Mouse (Mus musculus) urinary bladder, adult 2 months (tissue): ENCODE results near the gene Dnm2. TPM values are rescaled to one million over a fixed set of nuclear protein-coding genes. Genes with fewer than 3 reads are reported as not detected.
A peak's percentile ranks its signal among the peaks of the same experiment; 100 is the strongest.

ENCODE experiments used
- DNase-seq: peaks from one replicate; pipeline ENCODE4 v3.0.0; 2022; ENCODE audit warnings: low spot score
- polyA plus RNA-seq: library from polyadenylated mRNA; depleted of rRNA; stranded (reverse); fragments of >200 nt; gene quantifications from 2 replicates; pipeline ENCODE4 v1.2.3, GENCODE M21; 2012; rRNA removed

The Dnm2 gene
- polyA plus RNA-seq, 1 experiment: 76.4 TPM

DNA sequence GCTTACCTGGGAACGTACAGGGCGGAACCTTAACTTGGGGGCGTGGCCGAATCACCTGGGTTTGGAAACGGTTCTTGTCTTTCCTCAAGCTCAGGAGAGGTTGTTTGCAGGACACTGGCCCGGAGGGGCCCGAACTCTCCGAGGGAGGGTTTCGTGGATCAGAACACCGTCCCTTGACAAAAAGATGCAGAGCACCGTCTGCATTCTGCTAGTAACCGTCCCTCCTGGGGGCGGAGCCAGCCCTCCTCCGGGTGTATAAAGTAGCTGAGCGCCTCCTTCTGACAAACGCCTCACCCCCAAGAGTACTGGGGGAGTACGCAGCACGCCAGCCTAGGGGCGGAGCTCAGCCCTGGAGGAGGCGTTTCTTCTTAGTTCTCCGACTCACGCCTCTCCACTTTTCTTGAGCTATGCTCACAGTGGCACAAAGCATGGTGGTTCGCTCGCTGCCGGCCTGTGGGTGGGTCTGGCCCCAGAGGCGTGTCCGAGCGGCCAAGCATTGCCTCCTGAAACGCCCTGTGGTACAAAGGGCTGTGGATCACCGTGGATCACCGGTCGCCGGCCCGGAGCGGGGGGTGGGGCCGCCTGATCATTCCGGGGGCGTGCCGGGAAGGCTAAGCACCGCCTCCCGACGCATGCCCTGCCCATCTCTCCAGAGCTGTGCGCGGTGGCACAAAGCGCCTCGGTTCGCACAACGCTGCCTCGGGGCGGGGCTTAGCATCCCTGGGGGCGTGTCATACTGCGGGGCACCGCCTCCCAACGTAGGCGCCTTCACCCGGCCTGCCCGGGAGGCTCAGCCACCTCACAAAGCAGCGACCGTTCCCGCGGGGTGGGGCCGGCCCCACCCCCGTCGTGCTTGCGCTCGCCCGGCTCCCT, 121.4 kb downstream of the Dnm2 start:
- DNase-seq: peak; percentile 93

DNA sequence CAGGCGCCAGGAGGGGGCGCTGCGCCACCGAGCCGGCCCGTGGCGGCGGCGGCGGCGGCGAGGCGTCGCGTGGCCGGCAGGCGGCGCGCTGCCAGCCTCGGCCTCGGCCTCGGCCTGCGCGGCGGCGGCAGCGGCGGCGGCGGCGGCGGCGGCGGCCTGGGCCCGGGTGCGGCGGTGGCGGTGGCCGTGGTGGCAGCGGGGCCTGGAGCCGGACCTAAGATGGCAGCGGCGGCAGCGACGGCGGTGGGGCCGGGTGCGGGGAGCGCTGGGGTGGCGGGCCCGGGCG, 122.0 kb downstream of the Dnm2 start, which contains the start of gene Carm1:
Gene Carm1 (plus strand): TSS at position 106 of the 286 bp plus-strand sequence.
- peak; percentile 72 for DNase-seq

DNA sequence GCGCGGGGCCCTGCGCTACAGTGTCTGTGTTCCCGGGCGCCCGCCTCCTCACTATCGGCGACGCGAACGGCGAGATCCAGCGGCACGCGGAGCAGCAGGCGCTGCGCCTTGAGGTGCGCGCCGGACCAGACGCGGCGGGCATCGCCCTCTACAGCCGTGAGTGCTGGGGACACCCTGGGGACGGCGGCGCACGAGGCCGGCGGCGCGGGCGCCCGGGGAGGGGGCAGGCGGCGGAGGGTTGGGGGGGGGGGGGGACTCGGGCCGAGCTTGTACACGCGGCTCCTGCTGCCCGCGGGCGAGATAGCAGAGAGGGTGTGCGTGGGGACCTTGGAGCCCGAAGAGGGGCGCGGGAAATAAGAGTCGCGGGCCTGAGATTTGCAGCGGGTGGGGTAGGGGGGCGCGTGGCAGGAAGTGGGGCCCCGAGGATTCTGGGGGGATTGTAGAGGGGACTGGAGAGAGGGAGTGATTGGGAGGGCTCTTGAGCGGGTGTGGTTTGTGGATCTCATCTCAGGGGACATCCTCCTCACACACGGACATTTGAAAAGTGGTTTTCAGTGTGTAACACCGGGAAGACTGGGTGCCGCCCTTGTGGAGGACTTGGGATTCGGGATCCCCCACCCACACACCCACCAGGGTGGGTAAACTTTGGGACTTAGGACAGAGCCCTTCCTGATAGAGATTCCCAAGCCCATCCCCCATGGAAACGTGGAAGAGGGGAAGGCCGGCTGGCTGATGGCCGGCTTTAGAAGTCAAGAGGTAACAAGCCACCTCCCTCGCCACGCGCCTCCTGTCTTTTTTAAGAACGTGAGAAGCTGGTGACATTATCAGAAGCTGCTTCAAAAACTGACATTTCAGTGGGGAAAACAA, 122.6 kb downstream of the Dnm2 start:
- no peak for DNase-seq

DNA sequence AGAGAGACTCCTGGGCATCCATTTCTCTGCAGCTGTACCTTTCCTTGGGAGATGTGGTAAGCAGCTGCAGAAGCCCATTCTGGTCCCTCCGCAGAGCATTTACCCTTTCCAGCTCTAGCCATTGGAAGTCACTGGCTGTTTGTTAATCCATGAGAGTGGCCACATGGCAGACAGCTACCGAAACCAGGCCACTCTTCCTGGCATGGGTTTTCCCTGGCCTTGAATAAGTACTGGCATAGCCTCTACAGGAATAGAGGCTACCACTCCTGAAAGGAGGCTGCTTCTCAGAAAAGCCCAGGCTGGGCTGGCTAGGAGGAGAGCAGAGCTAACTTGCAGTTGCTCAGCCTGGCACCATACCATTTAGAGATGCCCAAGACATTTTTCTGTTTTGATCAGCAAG, 126.3 kb downstream of the Dnm2 start:
- DNase-seq: no peak

DNA sequence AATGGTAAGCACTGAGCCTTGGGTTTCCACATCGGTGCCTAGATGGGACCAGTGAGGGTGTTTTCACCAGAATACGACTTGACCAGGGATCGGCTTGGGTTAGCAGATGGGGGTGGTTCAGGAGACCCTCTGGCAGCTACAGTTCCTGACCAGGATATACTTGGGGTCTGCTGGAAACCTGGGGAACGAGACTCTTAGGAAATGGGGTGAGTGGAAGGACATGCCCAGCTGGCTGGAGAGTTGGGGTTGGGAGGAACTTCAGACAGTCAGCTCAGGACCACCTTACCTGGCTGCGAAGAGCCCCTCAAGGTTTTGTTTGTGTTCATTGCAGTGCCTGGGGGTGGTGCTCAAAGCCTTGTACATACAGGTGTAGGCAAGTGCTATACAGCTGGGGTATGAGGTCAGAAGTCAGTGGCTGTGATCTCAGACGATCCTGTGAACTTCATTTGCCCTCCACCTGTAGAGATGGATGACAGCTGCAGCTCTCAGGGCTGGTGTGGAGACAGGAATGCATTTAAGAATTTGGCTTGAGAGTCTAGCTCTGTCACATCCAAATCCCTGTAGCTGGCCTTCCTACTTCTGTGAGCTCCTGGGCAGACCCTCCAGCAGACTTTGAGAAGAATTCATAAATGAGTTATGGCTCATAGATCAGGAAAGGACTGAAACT, 129.0 kb downstream of the Dnm2 start:
- DNase-seq: no peak

DNA sequence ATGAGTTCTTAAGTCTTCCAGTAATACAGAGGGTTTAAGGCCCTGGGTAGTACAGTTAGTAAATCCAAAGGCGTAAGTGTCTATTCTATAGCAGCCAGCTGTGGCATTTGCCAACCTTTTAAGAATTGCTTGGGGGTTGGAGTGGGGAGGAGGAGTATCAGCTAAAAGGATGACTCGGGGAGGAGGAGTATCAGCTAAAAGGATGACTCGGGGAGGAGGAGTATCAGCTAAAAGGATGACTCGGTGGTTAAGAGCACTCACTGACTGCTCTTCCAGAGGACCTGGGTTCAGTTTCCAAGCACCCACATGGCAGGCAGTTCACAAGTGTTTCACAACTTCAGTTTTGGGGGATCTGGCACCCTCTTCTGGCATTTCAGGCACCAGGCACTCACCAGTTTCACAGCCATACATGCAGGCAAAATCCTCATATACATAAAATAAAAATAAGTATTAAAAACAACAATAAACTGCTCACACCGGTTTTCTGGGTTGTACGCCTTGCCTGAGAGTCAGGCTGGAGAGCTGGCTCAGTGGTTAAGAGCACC, 130.6 kb downstream of the Dnm2 start:
- DNase-seq: no peak

DNA sequence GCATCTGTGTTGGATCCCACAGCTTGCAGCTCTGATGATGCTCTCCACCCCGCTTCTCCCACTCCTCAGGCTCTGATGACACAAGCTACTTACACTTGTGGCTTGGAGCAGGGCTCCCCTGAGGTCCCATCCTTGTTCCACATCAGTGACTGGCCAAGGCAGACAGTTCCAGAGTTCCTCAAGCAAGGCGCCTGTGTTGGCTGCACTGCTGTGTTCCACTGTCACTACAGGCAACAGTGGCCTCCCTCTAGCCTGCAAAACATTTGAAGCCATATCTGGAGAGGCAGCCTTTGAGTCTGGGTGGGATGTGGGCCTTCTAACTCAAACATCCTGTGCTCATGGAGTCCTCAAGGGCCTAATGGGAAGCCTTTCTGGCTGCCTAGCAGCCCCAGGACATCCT, 132.3 kb downstream of the Dnm2 start:
- no peak for DNase-seq

Other genes starting within 250 kb of the Dnm2 start
- 36.8 and 38.7 TPM in 2 replicates for gene Keap1, start 185.5 kb upstream of the Dnm2 start, polyA plus RNA-seq
- 0.32 and 0.47 TPM in 2 replicates for gene S1pr5, start 176.5 kb upstream of the Dnm2 start, polyA plus RNA-seq
- gene Atg4d, start 159.6 kb upstream of the Dnm2 start, polyA plus RNA-seq: 23.6 and 27.3 TPM in 2 replicates
- 31.0 and 31.8 TPM in 2 replicates for gene Kri1, start 136.9 kb upstream of the Dnm2 start, polyA plus RNA-seq
- gene Cdkn2d, start 133.5 kb upstream of the Dnm2 start, polyA plus RNA-seq: 17.9 and 18.2 TPM in 2 replicates
- gene Ap1m2, start 112.6 kb upstream of the Dnm2 start, polyA plus RNA-seq: 40.7 and 46.5 TPM in 2 replicates
- gene Slc44a2, start 104.2 kb upstream of the Dnm2 start, polyA plus RNA-seq: 136 and 143 TPM in 2 replicates
- gene Ilf3, start 57.0 kb upstream of the Dnm2 start, polyA plus RNA-seq: 43.9 and 48.5 TPM in 2 replicates
- gene Qtrt1, start 13.1 kb upstream of the Dnm2 start, polyA plus RNA-seq: 32.2 and 38.8 TPM in 2 replicates
- gene Tmed1, start 85.3 kb downstream of the Dnm2 start, polyA plus RNA-seq: 32.2 and 36.4 TPM in 2 replicates
- gene AB124611, start 101.3 kb downstream of the Dnm2 start, polyA plus RNA-seq: 5.5 and 5.7 TPM in 2 replicates
- 36.1 and 50.3 TPM in 2 replicates for gene Carm1, start 122.0 kb downstream of the Dnm2 start, polyA plus RNA-seq
- gene Timm29, start 167.8 kb downstream of the Dnm2 start, polyA plus RNA-seq: 30.5 and 32.5 TPM in 2 replicates
- 29.9 and 33.8 TPM in 2 replicates for gene Yipf2, start 167.9 kb downstream of the Dnm2 start, polyA plus RNA-seq
- 56.6 and 63.0 TPM in 2 replicates for gene Smarca4, start 191.3 kb downstream of the Dnm2 start, polyA plus RNA-seq